Mouse (Mus musculus) mouse trophoblast stem cell (cell line): ENCODE results near the gene Gng12.

ENCODE experiments used
- in situ Hi-C, 2 experiments: fragments of 300-500 bp; cut with MseI, MboI; formaldehyde crosslinking; loops; 2 replicates in 1 of 2; 3 replicates in 1 of 2; pipeline ENCODE4 v1.15.1; 2025

Gene Gng12

DNA sequence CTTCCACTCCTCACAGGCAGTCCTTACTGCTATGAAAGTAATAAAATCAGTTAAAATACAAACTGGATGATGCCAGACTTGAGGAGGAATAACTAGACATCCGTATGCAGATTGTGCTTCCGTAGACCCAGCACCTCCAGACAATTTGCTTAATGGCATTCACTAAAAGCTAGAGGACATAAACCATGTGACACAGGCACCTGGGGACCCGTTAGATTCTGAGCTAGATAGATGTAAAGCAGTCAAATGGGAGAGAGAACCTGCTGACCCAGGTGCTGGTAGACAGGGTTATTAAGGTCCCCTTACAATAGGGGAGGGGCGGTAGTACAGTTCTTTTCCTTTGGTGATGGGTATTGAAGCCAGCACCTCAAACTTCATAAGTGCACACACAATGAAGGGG lies 127.5 kb downstream of the Gng12 start:
- in situ Hi-C loops, result no loop called here

DNA sequence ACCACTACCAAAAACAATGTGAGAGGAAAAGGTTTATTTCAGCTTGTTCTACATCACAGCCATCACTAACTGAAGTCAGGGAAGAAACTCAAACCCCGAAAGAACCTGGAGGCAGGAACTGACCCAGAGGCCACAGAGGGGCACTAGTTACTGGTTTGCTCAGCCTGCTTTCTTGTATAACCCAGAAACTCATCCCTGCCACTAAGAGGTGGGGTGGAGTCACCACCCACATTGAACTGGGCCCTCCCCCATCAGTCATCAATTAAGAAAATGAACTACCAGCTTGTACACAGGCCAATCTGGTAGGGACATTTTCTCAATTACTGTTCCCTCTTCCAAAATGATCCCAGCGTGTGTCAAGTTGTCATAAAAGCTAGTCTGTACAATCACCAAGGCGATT lies 130.5 kb downstream of the Gng12 start:
- in situ Hi-C loops, result no loop called here

DNA sequence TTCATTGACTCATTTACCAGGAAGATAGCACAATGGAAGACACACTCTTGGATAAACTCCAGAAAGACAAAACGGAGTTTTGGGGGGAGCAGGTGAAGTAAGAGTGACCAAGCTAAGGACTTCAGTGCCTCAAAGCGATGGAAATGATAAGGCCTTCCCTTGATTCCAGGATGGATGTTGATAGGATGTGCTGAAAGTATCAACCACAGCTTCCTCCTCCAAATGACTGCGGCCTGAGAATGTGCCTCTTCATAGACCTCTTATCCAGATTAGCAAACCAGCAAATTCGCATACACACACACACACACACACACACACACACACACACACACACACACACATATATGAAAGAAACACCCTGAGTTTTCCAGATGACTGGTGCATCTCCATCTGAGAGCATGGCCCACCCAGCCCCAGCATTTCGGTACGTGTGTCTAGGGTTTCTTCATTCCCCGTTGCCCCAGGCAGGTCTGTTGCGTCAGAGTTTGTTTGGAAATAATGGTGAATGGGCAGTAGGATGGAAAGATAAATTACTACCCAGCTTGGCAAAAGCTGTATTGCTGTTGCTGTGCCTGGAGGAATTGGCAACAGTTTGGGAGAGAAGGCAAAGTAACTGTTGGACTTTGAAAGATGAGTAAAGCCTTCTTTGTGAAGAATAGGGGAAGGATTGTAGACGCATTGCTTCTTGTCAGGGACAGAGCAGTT lies 131.4 kb downstream of the Gng12 start:
- in situ Hi-C loops, result no loop called here

DNA sequence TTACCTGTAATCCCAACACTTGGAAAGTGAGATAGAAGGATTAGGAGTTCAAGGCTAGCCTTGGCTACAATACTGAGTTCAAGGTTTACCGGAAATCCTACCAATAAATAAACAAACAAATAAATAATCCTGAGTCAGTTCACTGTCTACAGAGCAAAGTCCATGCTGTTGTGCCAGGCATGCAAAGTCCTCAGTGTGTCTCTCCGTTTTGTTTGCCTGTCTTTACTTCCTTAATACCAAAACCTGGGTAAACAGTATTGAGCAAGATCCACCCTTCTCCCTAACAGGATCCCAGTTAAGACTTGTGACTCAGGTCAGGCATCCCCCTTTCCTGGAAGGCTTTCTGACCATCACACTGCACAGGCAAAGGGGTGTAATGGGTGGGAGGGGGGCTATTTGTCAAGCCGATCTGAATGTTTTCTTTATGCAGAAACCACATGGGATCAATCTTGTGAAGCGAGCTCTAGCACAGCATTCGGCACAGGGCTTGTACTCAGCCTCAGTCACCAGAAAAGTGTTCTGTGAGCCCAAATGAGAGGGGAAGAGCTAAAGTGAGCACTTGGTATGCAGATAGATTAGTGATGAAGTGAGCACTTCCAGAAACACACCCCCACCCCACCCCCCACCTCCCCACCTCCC lies 133.2 kb downstream of the Gng12 start:
- in situ Hi-C loops, result no loop called here

DNA sequence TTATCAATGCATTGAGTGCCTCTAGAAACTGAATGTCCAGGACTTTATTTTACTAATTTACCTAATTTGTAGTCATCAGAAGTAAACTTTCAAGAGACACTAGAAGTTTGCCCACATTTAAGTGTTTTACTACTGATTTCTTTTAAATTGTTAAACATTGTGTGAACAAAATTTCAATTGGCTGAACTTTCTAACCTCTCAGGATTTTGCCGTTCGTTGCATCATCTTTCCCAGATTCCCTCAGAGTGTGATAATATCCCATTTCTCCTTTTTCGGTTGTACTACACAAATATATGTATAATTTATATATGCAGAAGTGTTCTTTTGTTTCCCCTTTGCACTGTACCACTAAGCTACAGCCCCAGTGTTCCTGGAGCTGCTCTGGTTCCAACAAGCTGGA lies 133.8 kb downstream of the Gng12 start:
- in situ Hi-C loops, result loop anchor here in 1 of 2 experiments (5.0 kb wide), 1 partner anchor 112 kb away; no protein-coding TSS in a partner anchor

DNA sequence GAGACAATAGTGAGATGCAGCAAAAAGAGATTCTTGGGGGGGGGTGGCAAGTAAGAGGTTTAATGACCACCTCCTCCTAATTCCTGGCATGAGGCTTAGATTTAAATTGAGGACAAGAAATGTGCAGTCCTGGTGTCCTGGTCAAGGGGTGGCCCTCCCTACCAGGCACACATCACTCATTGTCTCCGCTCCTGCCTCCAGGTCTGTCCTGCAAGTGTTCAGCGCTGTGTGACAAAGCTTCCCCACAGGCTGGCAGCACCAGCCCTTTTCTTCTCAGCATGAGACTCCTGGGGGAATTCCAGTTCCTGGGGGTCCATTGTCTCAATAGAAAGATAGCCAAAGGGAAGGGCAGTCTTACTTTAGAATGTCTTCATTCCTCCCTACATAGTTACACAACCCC lies 134.2 kb downstream of the Gng12 start:
- in situ Hi-C loops, result loop anchor here in 1 of 2 experiments (5.0 kb wide), 1 partner anchor 112 kb away; no protein-coding TSS in a partner anchor

DNA sequence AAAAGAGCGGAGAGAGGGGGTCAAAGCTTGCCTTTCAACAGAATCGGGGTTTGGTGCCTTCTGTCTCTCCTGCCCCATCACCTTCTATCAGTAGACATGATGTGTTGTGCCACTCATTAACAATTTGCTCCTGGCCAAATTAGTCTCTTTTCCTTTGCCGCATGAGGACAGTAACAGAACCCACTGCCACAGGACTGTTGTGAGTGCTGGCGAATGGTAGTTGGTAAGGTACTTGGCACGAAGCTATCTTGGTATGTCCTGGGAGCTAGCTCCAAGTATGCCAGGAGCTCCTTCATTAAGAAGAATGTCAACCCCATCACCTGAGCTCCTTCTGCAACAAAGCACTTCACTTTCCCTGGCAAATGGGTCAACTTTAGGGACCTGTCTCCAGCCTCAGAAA lies 134.6 kb downstream of the Gng12 start:
- in situ Hi-C loops, result loop anchor here in 1 of 2 experiments (5.0 kb wide), 1 partner anchor 111 kb away; no protein-coding TSS in a partner anchor

DNA sequence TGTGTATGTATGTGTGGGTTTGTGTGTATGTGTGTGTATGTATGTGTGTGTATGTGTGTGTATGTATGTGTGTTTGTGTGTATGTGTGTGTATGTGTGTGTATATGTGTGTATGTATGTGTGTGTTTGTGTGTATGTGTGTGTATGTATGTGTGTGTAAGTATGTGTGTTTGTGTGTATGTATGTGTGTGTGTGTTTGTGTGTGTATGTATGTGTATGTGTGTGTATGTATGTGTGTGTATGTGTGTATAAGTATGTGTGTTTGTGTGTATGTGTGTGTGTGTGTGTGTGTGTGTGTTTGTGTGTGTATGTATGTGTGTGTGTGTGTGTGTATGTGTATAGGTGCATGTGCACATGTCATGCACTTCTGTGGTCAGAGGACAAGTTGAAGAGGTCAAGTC lies 136.4 kb downstream of the Gng12 start:
- in situ Hi-C loops, result loop anchor here in 1 of 2 experiments (5.0 kb wide), 1 partner anchor 110 kb away; no protein-coding TSS in a partner anchor

DNA sequence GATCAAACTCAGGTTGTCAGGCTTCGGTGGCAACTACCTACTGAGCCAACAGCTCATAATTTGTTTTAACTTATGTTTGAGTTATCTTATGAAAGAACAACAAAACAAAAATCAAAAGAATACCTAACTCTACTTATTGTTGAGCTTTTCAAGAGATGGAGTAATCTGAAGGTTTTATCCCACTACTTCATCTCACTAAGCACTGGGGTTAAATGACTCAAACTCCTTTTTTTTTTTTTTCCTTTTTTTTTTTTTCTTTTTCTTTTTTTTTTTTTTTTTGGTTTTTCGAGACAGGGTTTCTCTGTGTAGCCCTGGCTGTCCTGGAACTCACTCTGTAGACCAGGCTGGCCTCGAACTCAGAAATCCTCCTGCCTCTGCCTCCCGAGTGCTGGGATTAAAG lies 136.8 kb downstream of the Gng12 start:
- in situ Hi-C loops, result loop anchor here in 1 of 2 experiments (5.0 kb wide), 1 partner anchor 109 kb away; no protein-coding TSS in a partner anchor

DNA sequence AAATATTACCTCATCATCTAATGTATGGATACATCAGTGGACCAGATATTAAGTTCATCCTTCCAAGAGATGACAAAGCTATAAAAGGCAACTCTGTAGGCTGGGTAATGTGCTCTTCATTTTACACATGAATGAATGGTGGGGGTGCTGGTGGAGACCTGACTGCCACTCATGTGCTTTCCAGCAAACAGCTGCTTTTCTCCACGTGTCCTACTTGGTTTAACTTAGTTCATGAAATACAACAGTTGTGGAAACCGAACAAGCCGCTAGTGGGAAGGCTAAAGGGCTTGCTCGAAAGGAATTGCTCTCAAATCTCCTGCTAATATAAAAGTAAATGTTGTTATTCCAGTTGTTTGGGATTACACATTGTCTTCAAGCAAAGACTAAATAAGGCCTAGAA lies 137.4 kb downstream of the Gng12 start:
- in situ Hi-C loops, result loop anchor here in 1 of 2 experiments (5.0 kb wide), 1 partner anchor 109 kb away; no protein-coding TSS in a partner anchor

DNA sequence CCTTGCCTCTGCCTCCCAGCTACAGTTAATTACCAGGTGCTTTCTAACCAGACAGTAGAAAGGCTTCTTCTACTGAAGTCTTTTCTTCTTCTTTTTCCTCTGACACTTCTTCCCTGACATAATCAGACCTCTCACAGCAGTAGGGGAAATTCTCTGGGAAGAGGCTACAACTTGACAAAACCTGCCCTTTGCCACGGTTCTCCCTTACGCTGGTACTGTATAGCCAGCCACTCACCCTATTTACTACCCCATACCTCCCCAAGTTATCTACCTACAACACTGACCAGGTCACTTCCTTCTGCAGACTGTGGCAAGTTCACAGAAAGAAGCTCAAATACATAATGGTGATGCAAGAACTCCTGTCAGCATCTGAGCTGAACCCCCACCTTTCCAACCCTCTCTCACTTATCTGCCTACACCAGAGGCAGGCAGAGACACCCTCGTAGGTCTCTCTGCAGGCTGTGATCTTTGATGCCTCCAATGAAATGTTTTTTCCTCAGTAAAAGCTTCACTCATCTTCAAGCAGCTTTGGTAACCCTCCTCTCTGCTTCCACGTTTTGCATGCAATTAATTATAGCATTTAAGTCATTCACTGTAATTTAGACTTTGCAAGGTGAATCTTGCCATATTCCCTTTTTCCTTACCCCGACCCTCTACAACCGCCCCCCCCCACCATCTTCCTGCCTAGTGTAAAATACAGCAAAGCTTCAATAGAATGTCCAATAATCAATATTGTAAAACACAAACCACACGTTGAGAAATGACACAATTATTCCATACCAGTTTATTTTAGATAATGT lies 138.3 kb downstream of the Gng12 start:
- in situ Hi-C loops, result loop anchor here (5.0 kb wide), 2 partner anchors 108 to 113 kb away; no protein-coding TSS in a partner anchor

DNA sequence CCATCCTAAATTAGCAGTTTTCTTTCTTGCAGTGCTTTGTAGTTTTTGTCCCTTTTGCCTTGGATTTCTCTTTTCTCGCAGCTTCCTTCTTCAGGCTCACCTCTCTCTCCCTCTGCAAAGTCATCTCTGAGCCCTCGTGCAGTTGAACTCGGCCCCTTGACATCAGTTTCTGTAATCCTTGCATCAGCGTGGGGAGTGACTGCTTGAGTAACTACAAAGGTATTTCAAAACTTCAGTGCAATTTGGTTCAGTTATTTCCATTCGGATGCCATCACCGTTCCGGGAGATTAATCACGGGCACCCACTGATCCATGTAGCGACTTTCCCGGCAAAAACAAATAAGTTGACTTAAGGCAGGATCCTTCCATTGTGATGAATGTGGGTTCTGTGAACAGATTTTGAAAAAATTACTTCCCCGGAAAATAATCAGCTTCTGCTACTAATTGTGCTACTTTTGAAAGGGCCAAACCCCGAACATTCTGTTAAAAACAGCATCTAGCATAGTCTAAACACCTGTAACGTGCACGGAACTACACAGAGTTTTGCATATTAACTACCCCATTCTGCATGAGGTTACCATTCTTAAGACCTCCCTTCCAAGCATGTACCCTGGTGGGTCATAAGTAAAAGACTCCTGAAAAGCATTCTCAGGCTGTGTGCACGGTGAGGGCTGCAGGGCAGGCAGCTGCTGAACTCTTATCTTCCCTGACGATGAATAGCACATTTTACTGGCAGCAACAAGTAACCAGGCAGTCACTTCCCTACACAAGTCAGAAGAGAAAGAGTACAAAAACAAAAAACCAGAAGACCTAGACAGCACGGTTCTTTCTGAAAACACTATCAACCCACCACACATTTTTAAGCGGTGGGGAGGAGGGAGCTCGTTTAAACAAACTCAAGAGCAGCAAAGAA lies 139.4 kb downstream of the Gng12 start:
- in situ Hi-C loops, result loop anchor here in 1 of 2 experiments (5.0 kb wide), 1 partner anchor 112 kb away; no protein-coding TSS in a partner anchor

DNA sequence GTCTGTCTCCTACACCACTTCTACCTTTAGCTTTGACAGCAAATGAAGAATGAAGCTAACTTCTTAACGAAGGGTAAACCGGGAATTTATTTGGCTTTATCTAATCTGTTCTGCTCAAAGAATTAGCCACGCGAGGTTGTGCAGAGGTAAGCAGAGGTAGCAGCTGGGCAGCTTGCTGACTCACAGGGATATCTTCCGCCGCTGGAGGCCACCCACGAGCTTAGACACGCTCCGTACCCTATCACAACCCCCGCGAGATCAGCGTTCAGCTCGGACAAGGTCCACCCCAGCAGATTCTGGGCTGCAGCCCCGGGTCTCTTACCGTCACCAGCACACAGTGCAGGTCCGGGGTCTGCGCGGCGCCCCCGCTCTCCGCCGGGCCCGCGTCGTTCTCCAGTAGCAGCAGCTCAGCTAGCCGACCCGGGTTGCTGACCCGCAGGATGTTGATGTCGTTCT lies 140.2 kb downstream of the Gng12 start:
- in situ Hi-C loops, result loop anchor here in 1 of 2 experiments (5.0 kb wide), 1 partner anchor 111 kb away; no protein-coding TSS in a partner anchor

DNA sequence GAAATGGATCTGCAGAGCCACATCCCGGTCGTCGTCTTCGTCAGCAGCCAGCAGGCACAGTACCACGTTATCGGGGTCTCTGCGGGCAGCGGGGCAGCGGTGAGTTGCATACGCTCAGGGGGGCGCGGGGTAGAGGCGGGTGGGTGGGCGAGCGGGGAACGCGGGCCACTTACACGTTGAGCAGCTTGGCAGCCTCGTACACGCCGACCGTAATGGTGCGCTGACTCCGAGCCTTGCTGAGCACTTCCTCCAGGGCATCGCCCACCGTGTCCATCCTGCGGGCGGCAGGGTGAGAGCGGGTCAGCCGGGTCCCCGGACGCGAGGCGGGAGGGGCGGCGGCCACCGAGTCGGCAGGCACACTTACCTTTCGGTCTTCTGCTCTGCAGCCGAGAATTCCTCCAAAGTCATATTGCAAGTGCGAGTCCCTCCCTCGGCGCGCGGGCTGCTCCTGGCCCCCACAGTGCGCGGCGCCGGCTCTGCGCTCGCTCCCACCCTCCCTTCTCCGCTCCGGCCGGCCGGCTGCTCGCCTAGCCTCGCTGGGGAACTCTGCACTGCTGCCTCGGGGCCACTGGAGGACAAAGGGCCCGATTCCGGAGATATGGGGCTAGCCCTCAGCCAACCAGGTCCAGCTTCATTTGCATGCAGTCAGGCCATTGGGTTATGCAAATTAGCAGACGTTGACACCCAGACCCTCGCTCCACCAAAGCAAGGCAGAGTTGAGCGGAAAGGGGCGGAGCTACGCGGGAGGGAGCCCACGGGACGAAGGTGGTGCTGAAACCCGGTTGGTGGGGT lies 140.8 kb downstream of the Gng12 start, which contains the start of gene Gadd45a:
TSS of gene Gadd45a (minus strand) at position 621 of the 792 bp plus-strand sequence.
- in situ Hi-C loops, result loop anchor here in 1 of 2 experiments (5.0 kb wide), 1 partner anchor 110 kb away; no protein-coding TSS in a partner anchor

DNA sequence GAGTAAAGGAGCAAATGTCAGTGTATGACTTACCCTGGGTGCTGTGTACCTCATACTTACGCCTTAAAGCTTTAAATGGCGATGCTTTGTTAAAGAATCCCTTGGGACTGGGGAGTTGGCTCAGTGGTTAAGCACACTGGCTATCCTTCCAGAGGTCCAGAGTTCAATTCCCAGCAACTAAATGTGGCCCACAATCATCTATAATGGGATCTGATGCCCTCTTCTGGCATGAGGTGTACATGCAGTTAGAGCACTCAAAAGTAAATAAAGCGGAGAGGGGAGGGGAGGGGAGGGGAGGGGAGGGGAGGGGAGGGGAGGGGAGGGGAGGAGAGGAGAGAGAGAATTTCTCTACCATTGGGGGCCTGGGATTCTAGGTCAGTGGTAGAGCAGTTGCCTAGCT lies 142.8 kb downstream of the Gng12 start:
- in situ Hi-C loops, result loop anchor here in 1 of 2 experiments (5.0 kb wide), 1 partner anchor 108 kb away; no protein-coding TSS in a partner anchor

DNA sequence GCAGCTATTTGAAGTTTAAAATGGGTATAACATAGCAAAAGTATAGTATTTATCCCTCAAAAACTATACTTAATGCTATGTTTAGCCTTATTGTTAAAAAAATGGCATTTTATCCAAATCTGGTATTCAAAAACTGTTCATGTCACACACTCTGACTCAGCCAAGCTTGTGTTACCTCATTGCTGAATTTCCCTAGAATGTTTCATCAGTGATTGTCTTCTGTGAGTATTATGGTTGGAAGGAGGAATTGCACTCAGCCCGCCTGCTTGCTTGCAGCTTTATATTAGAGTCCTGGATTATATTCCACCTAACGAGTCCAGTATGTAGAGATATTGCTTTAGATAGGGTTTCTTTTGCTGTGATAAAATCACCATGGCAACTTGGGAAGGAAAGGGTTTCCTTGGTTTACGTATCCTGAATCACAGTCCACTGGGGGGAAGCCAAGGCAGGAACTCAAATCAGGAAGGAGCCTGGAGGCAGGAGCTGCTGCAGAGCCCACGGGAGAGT lies 144.8 kb downstream of the Gng12 start:
- in situ Hi-C loops, result no loop called here

DNA sequence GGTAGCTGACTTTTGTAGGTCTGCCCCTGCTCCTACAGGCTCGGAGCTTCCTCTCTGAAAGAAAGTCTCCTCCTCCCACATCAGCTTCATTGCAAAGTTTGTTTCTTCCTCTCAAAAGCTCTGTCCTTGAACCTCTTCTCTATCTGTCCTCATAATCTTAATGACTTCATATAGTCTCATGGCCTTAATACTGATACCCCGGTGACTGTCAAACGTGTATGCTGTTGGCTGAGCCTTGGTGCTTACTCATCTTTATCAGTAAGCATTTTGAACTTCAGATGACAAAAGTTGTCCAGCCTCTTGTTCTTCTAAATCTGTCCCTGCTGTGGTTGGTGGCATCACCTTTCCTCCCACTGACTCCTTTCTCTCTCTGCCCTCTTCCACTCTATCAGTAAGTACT lies 149.2 kb downstream of the Gng12 start:
- in situ Hi-C loops, result no loop called here

DNA sequence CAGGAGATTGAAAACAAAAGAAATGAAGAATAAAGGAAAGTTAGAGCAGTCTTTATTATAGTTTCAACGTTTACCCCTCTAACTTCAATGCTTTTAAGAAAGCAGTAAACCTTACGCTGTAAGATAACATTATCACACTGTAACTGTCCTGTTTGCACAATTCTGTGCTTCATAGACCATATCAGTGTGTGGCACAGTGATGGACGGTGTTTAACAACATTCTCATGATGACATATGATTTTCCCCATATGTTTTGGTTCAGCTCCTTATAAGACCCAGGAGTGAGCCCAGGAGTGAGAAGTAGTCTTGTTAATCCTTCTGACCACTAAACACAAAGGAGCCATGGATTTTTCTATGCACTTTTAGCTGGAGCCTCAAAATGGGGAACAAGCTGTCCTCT lies 150.7 kb downstream of the Gng12 start:
- in situ Hi-C loops, result no loop called here

DNA sequence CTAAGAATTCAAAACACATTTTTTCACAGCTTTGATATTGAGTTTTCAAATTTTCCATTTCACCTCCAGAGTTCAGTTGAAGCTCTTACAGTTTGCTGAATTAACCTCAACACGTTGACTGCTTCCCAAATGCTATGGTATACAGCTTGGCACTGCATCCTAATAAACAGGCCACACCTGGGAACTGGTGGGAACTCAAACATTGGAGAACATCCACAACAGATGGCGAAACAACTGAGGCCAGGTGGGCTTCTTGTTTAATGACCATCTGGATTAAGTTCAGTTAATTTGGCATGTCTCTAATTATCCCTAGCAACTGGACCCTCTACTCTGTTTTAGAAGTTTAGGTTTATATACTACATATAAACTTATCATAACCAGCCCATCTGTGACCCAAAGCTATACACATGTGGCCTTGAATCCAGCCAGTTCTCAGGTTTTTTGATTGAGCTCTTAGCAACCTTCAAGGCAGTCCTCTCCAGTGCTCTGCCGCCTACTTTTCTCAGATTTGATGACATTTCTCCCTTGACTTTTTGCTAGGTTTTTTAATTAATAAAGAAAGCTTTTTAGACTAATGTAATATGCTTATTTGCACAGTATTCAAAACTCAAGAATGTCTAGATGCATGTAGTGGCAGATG lies 152.0 kb downstream of the Gng12 start:
- in situ Hi-C loops, result no loop called here
